Mouse (Mus musculus): ENCODE measurements around the gene Gtf2f2. TPM values are rescaled to one million over a fixed set of nuclear protein-coding genes. Genes with fewer than 3 reads are reported as not detected.

The Gtf2f2 gene
- total and polyA plus RNA-seq, 3 experiments = 57.6 to 71.2 TPM; not detected in 1

DNA sequence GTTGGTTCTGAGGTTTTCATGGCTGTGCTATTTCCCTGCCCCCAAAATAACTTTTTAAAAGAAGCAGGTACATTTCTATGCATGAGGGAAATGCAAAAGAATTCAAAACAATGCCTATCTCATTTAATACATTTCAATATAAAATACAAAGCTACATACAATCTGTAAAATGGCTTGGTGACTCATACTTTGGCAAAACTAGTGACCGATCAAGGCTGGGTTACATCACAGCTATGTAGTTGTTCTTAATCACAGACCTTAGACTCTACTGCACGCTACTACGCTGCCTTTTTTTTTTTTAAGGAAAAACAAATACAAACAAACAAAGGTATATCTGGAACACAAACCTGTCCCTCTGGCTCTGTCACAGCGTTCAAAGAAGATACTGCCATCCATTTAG is 18.3 kb downstream of the Gtf2f2 start:
- no peaks in the 10 kb centered on the region for H3K9me3 ChIP-seq (replicated peaks; ENCODE audit: insufficient read depth, low read length)
- H3K36me3 ChIP-seq (ENCODE audit: control insufficient read depth in 1 of 2, insufficient read depth in 2 of 2, low read length in 2 of 2) = peaks cover 2 to 23% of the 10 kb centered on the region in 2 experiments; a peak in 3 of 4 replicates
- no peaks in the 10 kb centered on the region for H3K4me1 ChIP-seq (ENCODE audit: control insufficient read depth in 1 of 2, insufficient read depth in 2 of 2, low read length in 2 of 2)
- H3K79me2 ChIP-seq (ENCODE audit: control insufficient read depth, insufficient read depth, low read length, poor library complexity) = peaks cover 22% of the 10 kb centered on the region
- TF ChIP-seq SMC3 (IDR thresholded peaks at IDR 0.05; ENCODE audit: low read depth, low read length) (no peak), GATA1 (IDR thresholded peaks at IDR 0.05; ENCODE audit: low read depth, low read length) (no peak), TBP (IDR thresholded peaks at IDR 0.05; ENCODE audit: low read depth, low read length) (no peak), E2F4 (IDR thresholded peaks at IDR 0.05; ENCODE audit: borderline replicate concordance, low read depth, low read length) (no peak)
- no peaks in the 10 kb centered on the region for H3K27me3 ChIP-seq (ENCODE audit: control insufficient read depth in 1 of 2, insufficient read depth in 2 of 2, low read length in 2 of 2)
- H3K27ac ChIP-seq (ENCODE audit: control insufficient read depth, low read depth, low read length) = no peak overlapping the region
- H3K4me3 ChIP-seq (ENCODE audit: control insufficient read depth in 1 of 2, insufficient read depth in 1 of 2, low read depth in 2 of 2, low read length in 2 of 2) = no peak overlapping the region
- no peak for DNase-seq (ENCODE audit: low read depth, low spot score)
- no peak overlapping the region for H3K9ac ChIP-seq (ENCODE audit: control insufficient read depth, low read depth, low read length, poor library complexity, severe bottlenecking)

DNA sequence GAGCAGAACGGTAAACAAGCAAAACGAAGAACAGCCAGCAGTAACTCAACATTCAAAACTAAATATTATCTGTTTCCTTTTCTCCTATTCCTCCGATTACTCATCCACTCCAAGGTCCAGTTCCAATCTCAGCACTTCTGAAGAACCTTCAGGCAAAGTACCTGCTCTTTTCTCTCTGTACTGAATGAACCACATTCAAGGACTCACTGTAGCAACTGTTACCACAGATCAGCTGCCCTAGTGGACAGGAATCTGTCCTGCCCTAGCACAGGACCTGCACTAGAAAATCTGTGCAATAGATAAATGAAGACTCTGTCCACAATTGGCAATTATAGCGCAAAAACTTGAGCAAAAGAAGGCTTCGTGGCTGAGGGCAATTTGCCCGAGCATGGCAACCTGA is 19.7 kb downstream of the Gtf2f2 start:
- peaks cover 2 to 26% of the 10 kb centered on the region in 2 experiments; a peak in 3 of 4 replicates for H3K36me3 ChIP-seq (ENCODE audit: control insufficient read depth in 1 of 2, insufficient read depth in 2 of 2, low read length in 2 of 2)
- no peak for TF ChIP-seq TBP (IDR thresholded peaks at IDR 0.05; ENCODE audit: low read depth, low read length)
- no peak for TF ChIP-seq SIN3A (IDR thresholded peaks at IDR 0.05; ENCODE audit: low read length)
- TF ChIP-seq UBTF (IDR thresholded peaks at IDR 0.05; ENCODE audit: borderline replicate concordance, insufficient read depth, low read depth, low read length) = no peak
- no peak for TF ChIP-seq NELFE (IDR thresholded peaks at IDR 0.05; ENCODE audit: low read depth, low read length)
- TF ChIP-seq MYB (IDR thresholded peaks at IDR 0.05; ENCODE audit: low read depth, low read length) = no peak
- TF ChIP-seq MAX (IDR thresholded peaks at IDR 0.05; ENCODE audit: low read length) = no peak
- no peak for TF ChIP-seq USF1 (IDR thresholded peaks at IDR 0.05; ENCODE audit: low read depth, low read length)
- TF ChIP-seq BHLHE40 (IDR thresholded peaks at IDR 0.05; ENCODE audit: borderline replicate concordance, low read depth, low read length) = no peak
- H3K27me3 ChIP-seq (ENCODE audit: control insufficient read depth in 1 of 2, insufficient read depth in 2 of 2, low read length in 2 of 2) = no peaks in the 10 kb centered on the region

GRCm38 (mm10) chr14:75989168-75989567 is 21.5 kb downstream of the Gtf2f2 start:
- peaks cover 2 to 25% of the 10 kb centered on the region in 2 experiments; a peak in 3 of 4 replicates for H3K36me3 ChIP-seq (ENCODE audit: control insufficient read depth in 1 of 2, insufficient read depth in 2 of 2, low read length in 2 of 2)
- no peak overlapping the region for H3K9ac ChIP-seq (ENCODE audit: control insufficient read depth, low read depth, low read length, poor library complexity, severe bottlenecking)

More for the DNA sequence above, 19.7 kb downstream of the Gtf2f2 start:
- H3K27ac ChIP-seq (ENCODE audit: control insufficient read depth, low read depth, low read length) = no peak overlapping the region
- DNase-seq (ENCODE audit: low read depth, low spot score) = no peak
- no peak overlapping the region for H3K4me3 ChIP-seq (ENCODE audit: control insufficient read depth in 1 of 2, insufficient read depth in 1 of 2, low read depth in 2 of 2, low read length in 2 of 2)
- H3K4me1 ChIP-seq (ENCODE audit: control insufficient read depth in 1 of 2, insufficient read depth in 2 of 2, low read length in 2 of 2) = no peaks in the 10 kb centered on the region
- H3K9me3 ChIP-seq (replicated peaks; ENCODE audit: insufficient read depth, low read length) = no peaks in the 10 kb centered on the region
- H3K79me2 ChIP-seq (ENCODE audit: control insufficient read depth, insufficient read depth, low read length, poor library complexity) = peaks cover 23% of the 10 kb centered on the region
- no peak overlapping the region for H3K9ac ChIP-seq (ENCODE audit: control insufficient read depth, low read depth, low read length, poor library complexity, severe bottlenecking)

More at GRCm38 (mm10) chr14:75989168-75989567, 21.5 kb downstream of the Gtf2f2 start:
- TF ChIP-seq ELF1 (IDR thresholded peaks at IDR 0.05; ENCODE audit: low read depth, low read length) (no peak), MAZ (IDR thresholded peaks at IDR 0.05; ENCODE audit: low read depth, low read length) (no peak), USF1 (IDR thresholded peaks at IDR 0.05; ENCODE audit: low read depth, low read length) (no peak), CHD2 (IDR thresholded peaks at IDR 0.05; ENCODE audit: low read length) (no peak), ZC3H11A (IDR thresholded peaks at IDR 0.05; ENCODE audit: low read depth, low read length) (no peak), CTCF (IDR thresholded peaks at IDR 0.05 in 2 of 3, conservative IDR thresholded peaks at IDR 0.05 in 1 of 3; ENCODE audit: control insufficient read depth in 1 of 3, insufficient read depth in 1 of 3, low read depth in 2 of 3, low read length in 3 of 3, poor library complexity in 1 of 3, severe bottlenecking in 1 of 3) (no peak), CHD1 (IDR thresholded peaks at IDR 0.05; ENCODE audit: low read depth, low read length) (no peak), E2F4 (IDR thresholded peaks at IDR 0.05; ENCODE audit: borderline replicate concordance, low read depth, low read length) (no peak), NELFE (IDR thresholded peaks at IDR 0.05; ENCODE audit: low read depth, low read length) (no peak), MAFK (IDR thresholded peaks at IDR 0.05; ENCODE audit: borderline replicate concordance, low read depth, low read length) (no peak), ZNF384 (IDR thresholded peaks at IDR 0.05; ENCODE audit: low read depth, low read length) (no peak), TAL1 (IDR thresholded peaks at IDR 0.05; ENCODE audit: low read length) (no peak), BHLHE40 (IDR thresholded peaks at IDR 0.05; ENCODE audit: borderline replicate concordance, low read depth, low read length) (no peak)
- H3K27me3 ChIP-seq (ENCODE audit: control insufficient read depth in 1 of 2, insufficient read depth in 2 of 2, low read length in 2 of 2) = no peaks in the 10 kb centered on the region
- DNase-seq (ENCODE audit: low read depth, low spot score) = no peak
- H3K79me2 ChIP-seq (ENCODE audit: control insufficient read depth, insufficient read depth, low read length, poor library complexity) = peaks cover 21% of the 10 kb centered on the region
- H3K9me3 ChIP-seq (replicated peaks; ENCODE audit: insufficient read depth, low read length) = no peaks in the 10 kb centered on the region
- H3K4me1 ChIP-seq (ENCODE audit: control insufficient read depth in 1 of 2, insufficient read depth in 2 of 2, low read length in 2 of 2) = no peaks in the 10 kb centered on the region
- H3K27ac ChIP-seq (ENCODE audit: control insufficient read depth, low read depth, low read length) = no peak overlapping the region
- H3K4me3 ChIP-seq (ENCODE audit: control insufficient read depth in 1 of 2, insufficient read depth in 1 of 2, low read depth in 2 of 2, low read length in 2 of 2) = no peak overlapping the region

Measured in MEL (cell line).